Mouse (Mus musculus): ENCODE results near the gene Trp53bp2.

Trp53bp2 gene

DNA sequence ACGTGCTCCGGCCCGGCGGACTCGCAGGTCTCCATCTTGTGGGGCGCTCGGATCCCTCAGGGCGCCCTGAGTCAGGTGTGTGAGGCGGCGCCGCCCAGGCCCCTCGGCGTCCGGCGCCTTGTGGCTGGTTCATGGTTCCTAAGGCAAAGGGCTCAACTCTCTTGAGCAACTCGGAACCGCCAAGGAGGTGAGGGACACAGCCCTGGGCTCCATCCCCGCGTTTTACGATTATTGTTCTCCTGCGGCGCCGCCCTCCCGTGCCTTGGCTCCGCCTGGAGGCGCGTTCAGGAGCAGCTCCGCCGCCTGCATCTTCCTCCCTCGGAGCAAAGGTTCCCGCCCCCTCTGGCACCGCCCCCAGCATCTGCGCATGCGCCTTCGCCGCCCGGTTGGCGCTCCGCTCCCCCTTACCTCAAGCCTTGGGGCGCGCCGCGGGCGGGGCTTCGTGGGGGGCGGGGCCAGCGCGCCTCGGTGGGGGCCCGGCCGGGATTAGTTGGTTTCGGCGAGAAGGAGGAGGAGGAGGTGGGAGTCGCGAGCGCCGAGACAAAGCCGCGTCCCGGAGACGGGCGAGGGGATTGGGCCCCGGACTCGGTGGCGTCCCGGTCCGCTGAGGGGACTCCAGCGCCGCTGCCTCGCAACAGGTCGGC lies at the start of gene Trp53bp2:
Gene Trp53bp2, plus strand, starts transcription at position 489 of the 644 bp plus-strand sequence.
- peak; percentile 99 for DNase-seq (ENCODE audit: low spot score)

DNA sequence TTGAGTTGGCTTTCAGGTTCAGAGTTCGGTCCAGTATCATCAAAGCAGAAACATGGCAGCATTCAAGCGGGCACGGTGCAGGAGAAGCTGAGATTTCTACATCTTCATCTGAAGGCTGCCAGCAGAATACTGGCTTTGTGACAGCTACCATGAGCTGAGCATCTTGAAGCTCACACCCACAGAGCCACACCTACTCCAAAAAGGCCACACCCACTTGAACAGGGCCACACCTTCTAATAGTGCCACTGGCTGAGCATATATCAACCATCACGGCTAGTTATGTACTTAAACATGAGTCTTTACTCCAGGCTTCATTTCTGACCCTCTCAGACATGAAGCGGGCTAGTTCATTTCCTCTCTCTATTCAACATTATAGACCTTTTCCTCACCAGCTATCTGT lies 46.3 kb upstream of the Trp53bp2 start:
- DNase-seq (ENCODE audit: low spot score): peak; percentile 52

DNA sequence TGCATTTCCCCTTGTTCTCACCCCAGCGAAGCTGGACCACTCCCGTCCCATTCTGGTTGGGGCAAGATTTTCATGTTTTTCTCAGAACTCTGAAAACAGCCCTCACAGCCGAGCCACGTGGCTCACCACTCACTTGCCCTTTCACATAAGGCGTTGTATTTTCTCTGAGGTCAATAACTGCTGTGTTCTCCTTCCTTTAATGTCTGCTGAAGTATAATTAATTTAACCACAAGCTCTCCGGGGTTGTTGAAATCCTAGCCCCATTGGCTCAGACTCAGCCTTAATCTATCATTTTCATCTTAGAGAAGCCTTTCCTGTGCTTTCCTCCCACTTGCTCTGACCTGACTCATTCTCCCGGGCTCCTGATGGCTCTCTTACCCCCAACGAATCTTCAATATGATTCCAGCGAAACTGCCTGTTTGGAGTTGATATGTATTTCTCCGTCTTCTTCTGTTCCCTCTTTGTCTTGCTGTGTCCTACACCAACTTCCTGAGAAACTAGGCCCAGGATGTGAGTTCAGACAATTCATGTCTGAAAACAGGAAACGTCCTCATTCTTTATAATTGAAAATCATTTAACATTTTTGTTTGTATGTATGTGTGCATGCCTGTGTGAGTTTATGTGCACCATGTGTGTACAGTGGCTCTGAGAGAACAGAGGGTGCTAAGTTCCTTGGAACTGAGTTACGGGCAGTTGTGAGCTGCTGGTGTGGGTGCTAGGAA lies 45.1 kb upstream of the Trp53bp2 start:
- peak; percentile 58 for DNase-seq (ENCODE audit: low spot score)

DNA sequence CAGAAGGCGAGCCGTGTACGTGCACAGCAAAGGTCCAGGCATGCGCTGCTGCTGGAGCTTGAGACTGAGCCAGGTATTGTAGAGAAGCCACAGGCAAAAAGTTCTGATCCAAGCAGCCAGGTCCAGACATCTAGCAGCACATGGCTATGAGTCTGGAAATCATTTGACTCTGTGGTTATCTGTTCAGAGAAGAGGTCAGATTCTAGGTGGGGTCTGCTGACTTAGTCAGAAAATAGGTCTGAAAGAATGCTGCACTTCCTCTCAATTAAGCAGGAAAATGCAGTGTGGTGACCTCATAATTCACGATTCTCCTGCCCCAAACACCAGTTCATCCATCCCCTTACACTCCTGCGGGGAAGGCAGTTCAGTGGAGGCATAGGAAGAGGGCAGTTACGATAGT lies 40.7 kb upstream of the Trp53bp2 start:
- DNase-seq (ENCODE audit: low spot score): no peak

DNA sequence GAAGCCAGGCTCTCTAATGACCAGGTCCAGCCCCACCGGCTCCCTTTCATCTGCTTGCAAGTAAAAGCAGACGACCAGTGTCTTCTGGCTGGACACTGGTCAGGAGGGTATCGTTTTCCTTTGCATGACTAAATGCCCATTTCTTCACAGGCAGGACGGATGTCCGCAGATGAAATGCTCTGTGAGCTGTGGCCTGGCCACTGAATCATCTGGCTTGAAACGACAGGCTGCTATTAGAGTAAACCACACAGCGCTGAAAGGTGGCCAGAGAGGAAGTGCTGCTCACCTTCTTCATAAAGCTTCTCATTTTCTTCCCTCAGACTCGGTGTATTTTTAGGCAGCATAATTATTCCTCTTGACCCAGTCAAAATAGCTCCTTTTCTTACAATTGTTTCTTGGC lies 40.2 kb upstream of the Trp53bp2 start:
- peak; percentile 60 for DNase-seq (ENCODE audit: low spot score)

DNA sequence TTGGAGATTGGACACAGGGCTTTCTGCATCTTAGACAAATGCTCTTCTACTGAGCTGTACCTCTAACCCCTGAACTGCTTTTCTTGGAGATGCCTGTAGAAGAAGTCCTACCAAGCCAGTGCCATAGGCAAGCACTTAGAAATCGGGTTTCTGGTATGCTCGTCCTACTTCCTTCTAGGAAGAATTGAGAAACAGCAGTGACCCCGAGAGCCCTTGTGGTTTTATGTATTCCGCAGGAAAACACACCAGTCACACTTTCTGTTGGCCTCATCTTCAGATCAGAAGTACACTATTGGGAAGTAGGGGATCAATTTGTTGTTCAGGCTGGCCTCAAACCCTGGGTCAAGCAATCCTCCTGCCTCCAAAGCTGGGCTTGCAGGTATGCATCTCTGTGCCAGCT lies 39.5 kb upstream of the Trp53bp2 start:
- no peak for DNase-seq (ENCODE audit: low spot score)

DNA sequence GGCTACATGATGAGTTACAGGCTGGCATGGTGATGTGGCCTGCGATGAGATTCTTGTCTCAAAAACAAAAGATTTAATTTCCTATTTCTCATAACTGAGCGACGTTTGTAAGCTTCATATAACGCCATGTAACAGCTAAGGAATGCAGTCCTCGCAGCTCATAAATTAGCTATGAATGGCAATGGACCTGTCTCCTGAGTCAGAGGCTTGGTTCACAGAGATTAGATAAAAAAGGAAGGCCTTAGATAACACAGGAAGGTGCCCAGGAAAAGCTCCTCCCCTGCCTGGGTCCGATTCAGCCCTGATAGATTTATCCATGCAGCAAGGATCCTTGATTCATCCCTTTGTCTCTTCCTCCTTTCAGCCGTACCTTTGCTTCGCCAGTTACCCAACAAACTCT lies 37.1 kb upstream of the Trp53bp2 start:
- no peak for DNase-seq (ENCODE audit: low spot score)

DNA sequence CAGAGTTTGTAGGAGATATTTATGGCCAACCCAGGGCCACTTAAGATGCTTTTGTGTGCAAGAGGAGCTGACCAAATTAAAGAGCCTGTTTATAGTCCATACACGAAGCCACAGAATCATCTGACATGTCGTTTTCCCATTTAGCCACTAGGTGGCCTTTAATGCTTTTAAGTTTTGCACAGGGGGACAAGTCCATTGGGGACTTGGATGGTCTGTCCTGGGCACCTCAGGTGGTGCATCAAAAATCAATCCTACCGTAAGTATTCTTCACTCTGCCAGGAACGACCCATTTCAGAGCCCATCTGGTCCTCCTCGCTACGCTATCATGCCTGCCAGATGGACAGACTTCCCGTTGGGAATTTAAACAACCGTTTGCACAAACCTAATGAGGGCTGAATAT lies 32.8 kb upstream of the Trp53bp2 start:
- DNase-seq (ENCODE audit: low spot score): peak; percentile 83

DNA sequence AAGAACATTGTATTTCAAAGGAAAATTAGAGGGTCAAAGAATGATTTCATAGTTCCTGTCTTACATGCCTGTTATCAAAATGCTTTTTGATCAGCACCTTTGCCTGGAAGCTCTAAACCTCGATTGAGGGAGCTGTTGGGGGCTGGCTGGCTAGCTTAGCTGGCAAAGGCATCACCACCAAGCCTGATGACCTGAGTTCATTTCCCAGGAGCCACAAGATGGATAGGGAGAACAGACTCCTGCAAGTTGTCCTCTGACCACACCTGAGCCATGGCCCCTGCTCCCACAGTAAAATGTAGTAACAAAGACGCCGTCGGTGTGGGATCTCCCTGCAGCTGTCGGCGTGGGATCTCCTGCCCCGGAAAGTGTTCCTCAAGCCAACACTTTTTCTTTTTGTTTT lies 32.1 kb upstream of the Trp53bp2 start:
- no peak for DNase-seq (ENCODE audit: low spot score)

DNA sequence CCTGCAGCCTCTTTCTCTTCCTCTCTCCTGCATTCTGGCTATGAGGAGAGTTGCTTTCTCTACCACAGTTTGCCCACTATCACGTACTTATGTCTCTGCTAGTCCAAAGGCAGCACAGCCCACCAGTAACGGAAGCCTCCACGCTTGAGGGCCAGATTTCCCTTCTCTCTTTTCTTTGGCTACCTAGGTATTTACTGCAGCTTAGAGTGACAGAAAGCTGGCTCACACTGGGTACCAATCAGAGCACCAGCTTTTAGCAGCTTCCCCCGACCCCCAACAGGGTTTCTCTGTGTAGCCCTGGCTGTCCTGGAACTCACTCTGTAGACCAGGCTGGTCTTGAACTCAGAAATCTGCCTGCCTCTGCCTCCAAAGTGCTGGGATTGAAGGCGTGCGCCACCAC lies 31.5 kb upstream of the Trp53bp2 start:
- DNase-seq (ENCODE audit: low spot score): no peak

DNA sequence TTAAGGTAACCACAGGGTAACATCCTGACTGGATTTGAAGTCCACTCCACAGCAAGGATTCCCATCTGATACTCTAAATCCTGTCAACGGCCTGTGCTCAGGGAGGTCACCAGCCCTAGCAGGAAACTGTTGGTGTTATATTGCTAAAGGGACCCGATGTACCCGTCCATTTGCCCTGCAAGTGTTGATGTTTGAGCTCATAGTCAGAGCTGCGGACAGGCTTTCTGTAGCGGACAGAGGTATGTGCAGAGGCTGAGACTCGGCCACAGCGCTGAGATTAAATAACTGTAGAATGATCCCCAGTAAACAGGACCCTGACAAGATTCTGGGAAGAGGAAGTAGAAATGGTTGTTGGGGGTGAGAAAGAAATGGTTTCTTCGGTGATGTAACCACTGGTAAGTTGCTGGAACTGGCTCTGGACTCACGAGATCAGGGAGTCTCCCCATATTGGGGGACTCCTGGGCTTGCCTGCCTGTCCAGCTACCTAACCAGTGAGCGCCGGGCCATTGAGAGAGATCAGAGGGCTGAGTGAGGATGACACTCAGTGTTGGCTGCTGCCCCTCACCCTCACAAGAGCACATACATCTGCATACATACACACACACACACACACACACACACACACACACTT lies 30.7 kb upstream of the Trp53bp2 start:
- DNase-seq (ENCODE audit: low spot score): no peak

DNA sequence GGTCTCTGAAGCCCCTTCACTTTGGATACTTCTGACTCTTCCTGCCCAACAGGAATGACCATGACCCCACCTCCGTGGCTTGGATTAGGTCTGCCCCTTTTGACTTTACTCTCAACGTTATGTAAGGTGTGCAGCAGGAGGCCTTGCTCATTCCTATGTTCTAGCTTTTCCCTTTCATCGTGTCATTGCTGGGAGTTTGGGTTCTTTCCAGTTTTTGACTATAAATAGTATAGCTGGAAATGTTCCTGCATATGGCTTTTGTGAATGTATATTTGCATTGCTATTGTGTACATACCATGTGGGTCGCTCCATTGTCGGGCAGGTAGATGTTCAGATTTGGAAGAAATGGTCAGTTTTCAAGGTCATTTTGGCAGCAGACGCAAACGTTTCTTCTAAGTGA lies 30.1 kb upstream of the Trp53bp2 start:
- DNase-seq (ENCODE audit: low spot score): no peak

DNA sequence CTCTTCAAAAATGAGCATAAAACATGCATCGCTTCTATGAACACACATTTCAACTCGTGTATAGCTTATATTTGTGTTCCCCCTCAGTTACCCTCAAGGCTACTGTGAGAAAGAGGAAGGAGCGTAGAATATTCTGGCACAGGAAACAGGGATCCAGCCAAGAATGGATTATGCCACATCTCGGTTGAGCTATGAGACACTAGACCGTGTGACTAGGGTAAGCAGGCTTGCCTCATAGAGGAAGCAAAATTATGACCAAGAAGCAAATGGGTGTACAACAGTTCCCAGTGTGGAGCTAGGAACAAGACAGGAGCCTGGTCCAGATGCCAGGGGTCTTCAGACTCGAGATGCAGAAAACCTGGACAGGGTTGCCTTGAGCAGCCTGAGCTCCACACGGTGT lies 28.3 kb upstream of the Trp53bp2 start:
- no peak for DNase-seq (ENCODE audit: low spot score)

DNA sequence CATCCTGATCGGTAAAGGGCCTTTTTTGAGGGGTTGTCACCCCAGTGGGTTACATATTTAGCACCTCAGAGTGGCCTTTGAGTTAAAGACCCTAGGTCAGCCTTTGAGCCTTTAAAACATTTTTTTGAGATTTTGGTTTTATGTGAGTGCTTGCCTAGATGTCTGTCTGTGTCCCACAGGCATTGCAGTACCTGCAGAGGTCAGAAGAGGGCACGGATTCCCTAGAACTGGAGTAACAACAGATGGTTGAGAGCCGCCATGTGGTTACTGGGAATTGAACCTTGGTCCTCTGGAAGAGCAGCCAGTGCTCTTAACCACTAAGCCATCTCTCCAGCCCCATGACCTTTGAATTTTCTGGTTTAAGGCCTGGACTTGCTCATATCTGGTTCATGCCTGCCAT lies 27.6 kb upstream of the Trp53bp2 start:
- no peak for DNase-seq (ENCODE audit: low spot score)

DNA sequence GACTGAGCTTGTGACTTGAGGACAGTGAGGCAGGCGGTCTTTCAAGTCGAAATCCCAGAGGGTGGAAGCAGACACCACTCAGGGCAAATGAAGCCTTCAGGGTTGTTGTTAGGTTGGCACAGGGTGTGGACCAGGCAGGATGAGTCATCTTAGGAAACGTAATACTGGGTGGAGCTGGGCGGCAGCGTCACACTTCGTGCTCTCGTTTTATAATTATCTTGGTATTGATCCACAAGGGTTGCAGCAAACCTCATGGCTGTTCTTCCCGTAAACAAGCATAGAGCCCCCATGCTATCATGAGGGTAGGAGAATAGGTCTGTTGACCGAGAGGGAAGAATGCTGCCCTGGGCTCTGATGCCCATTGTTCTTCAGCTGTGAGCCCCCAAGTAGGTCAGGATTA lies 25.9 kb upstream of the Trp53bp2 start:
- DNase-seq (ENCODE audit: low spot score): peak; percentile 82

DNA sequence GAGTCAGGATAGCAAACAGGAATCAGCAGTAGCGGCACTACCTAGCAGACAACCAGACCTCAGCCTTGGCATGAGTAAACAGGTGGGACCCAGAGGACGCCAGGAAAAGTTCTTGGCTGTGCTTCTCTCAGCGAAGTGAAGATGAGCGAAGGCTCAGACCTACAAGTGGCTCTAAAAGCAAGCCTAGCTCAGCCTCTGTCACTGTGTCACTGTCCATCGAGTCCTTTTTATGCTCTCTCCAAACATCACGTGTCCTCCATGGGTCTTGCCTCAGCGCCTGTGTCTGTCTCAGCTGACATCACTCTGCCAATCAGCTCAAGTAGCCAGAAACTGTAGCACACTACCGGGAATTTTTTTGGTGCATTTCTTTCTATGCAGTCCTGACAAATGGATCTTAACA lies 22.5 kb upstream of the Trp53bp2 start:
- no peak for DNase-seq (ENCODE audit: low spot score)

DNA sequence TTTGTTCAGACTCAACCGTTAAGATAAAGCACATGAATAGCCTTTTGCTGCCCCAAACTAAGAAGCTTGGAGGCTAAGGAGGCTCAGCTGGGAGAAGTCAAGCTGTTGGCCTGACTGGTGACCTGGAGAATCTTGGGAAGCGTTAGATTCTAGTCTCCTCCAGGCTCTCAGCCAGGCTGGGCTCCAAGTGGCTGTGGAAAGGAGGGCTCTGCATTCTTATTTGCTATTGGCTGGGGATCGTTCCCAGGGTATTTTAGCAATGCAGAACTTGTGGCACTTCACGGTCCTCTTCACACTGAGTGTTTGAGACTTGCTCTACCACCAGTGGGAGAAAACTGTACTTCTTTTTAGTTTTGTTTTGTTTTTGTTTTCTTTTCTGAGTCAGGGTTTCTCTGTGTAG lies 20.2 kb upstream of the Trp53bp2 start:
- no peak for DNase-seq (ENCODE audit: low spot score)

DNA sequence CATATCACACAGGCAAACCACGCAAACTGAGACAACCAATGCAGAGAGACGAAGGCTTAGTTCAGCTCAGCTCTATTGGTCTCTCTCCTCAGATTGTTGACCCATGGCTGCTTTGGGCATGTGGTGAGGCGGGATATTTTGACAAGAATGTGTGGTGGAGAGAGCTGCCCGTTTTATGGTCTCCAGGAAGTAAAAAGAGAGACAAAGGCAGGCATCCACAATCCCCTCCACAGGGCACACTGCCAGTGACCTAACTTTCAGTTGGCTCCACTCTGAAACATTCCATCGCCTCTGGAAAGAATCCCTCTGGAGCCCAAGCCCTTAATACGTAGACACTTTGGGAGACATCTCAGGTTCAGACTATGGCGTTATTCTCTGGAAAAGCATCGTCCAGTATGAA lies 10.8 kb upstream of the Trp53bp2 start:
- DNase-seq (ENCODE audit: low spot score): no peak

DNA sequence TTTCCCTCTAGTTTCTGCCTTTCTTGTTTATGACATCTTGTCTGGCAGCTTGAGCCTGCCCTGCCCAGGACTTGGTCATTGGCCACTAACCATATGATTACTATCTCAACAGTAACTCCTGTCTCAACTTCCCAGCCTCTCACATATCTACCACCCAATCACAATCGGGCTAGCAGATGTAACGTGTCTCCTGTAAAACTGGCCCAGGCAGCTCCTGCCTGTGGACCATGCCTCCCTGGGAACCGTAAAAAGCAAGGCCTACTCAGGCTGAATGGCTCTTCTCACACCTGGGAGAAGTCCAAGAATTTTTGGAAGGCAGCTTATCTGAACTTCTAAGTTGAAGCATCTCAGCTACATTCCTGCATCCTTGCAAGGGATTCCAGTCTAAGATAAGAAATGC lies 10.2 kb upstream of the Trp53bp2 start:
- DNase-seq (ENCODE audit: low spot score): no peak

DNA sequence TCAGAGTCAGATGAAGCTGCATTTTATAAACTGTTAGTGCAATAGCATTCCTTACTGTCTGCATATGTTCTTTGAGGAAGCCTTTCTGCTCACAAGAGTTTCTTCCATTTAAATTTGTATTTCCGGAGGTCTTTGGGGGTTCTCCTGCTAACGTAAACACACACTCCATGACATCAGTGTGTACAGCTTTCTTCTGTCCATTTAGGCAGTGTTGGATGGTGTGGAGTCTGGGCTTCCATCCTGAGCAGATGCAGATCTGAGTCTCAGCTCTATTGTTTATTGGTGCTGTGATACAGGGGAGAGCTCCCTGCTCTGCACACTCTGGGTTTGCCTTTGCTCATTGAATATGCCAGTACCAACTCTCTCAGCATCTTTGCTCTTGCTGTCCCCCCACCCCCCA lies 9.8 kb upstream of the Trp53bp2 start:
- DNase-seq (ENCODE audit: low spot score): no peak

DNA sequence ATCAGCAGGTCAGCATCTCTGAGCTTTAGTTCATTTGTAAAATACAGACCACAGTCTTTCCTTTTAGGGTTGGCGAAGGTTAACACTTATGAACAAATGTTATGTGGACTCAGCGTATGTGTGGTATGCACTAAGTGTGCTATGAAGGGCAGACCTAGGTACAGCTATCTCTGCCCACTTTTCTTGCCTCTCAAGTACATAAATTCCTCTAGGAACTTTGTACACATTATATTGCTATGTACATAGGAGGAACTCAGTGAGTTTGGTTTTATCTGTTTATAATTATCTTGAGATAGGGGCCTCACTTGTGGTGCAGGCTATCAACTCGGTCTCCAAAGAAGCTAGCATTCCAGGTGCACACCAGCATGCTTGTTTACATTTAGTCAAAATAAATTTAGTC lies 9.1 kb upstream of the Trp53bp2 start:
- no peak for DNase-seq (ENCODE audit: low spot score)

DNA sequence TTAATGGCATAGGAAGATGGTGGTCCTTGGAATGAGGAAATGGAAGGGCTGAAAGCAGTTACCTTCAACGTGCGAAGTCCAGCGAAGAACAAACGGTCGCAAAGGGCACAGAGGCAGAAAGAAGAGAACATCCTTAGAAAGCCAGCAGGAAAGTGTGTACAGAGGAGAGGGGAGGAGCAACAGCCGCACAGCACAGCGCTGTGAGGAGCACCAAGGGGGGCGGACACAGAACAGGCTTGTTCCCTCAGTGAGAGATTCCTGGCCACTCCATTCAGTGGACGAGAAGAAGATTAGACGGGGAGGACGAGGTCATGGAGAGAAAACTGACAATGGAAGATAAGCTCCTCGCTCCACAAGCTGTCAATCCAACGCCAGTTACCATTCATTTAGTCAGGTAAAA lies 5.9 kb upstream of the Trp53bp2 start:
- no peak for DNase-seq (ENCODE audit: low spot score)

DNA sequence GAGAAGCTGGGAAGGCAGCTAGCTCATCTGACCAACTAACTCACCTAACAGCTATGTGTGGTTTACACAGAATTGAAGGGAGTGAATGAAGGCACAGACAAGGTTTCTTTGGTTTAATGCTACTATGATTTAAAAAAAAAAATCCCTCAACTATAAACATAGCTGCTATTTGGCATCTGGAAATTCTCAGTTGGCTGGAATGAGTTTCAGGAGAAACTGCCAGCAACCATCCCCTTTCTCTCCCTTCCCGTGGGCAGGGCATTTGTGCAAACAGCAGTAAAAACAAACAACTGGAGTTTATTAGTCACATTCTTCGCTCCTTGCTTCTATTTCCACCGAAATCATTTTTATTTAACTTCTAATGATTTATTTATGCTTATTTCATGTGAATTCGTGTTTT lies 2.4 kb upstream of the Trp53bp2 start:
- peak; percentile 41 for DNase-seq (ENCODE audit: low spot score)

DNA sequence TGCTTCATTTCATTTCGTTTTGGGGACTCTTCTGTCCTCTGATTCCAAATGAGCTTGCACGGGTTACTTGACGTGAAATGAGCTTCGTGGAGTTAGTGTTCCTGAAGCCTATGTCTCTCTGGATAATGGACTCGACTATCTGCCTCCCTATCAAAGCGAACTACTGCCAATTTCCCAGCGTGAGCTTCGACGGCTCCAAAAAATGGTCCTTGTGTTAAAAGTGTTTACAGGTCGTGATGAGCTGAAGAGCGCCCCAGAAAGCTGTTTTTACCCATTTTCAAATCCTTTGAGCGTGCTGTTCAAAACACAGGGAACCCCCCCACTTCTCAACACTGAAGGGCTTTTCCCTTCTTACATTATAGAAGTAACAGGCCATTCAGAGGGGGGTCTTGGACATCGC lies 729 bp upstream of the Trp53bp2 start:
- DNase-seq (ENCODE audit: low spot score): no peak

All from MN1 (cell line).